Mouse (Mus musculus) heart, adult 2 months (tissue): ENCODE measurements around the gene Phf12. TPM values are rescaled to one million over a fixed set of nuclear protein-coding genes. Genes with fewer than 3 reads are reported as not detected.
A peak's percentile ranks its signal among the peaks of the same experiment; 100 is the strongest.

Experiments
- DNase-seq, 2 experiments: peaks; one replicate each; pipeline ENCODE4 v3.0.0; 2021
- H3K27ac ChIP-seq: fragments of 200-600 bp; 2 replicates; pipeline ENCODE4 v1.8.1; 2022
- H3K27me3 ChIP-seq: fragments of 200-500 bp; 2 replicates; pipeline ENCODE4 v1.6.1; 2012; ENCODE audit warnings: mild to moderate bottlenecking, low read length, inconsistent platforms, mixed read lengths; ENCODE audit not compliant: control insufficient read depth, insufficient read depth
- H3K36me3 ChIP-seq: fragments of 200-500 bp; 2 replicates; pipeline ENCODE4 v1.6.1; 2012; ENCODE audit warnings: low read length, inconsistent platforms; ENCODE audit not compliant: control insufficient read depth, insufficient read depth
- H3K4me1 ChIP-seq: fragments of 200-500 bp; 2 replicates; pipeline ENCODE4 v1.6.1; 2011; ENCODE audit warnings: low read length; ENCODE audit not compliant: control insufficient read depth, insufficient read depth
- H3K4me3 ChIP-seq: fragments of 200-600 bp; 2 replicates; pipeline ENCODE4 v1.8.1; 2022
- H3K79me2 ChIP-seq: fragments of 200-500 bp; replicated peaks from 2 replicates; pipeline ENCODE4 v1.6.1; 2012; ENCODE audit warnings: mild to moderate bottlenecking, inconsistent platforms, low read length, moderate library complexity, mixed read lengths; ENCODE audit not compliant: control insufficient read depth, insufficient read depth
- H3K9ac ChIP-seq: fragments of 200-500 bp; 2 replicates; pipeline ENCODE4 v1.6.1; 2012; ENCODE audit warnings: low read depth, mild to moderate bottlenecking, control low read depth, inconsistent platforms, low read length, mixed read lengths
- CTCF ChIP-seq: fragments of 200-600 bp; IDR thresholded peaks from 2 replicates; pipeline ENCODE4 v1.8.1; 2022; ENCODE audit warnings: antibody characterized with exemption, mild to moderate bottlenecking, moderate library complexity
- EP300 ChIP-seq: fragments of 200-500 bp; IDR thresholded peaks from 2 replicates; pipeline ENCODE4 v1.6.1; 2011; ENCODE audit warnings: low read depth, low read length, control low read depth; ENCODE audit not compliant: insufficient read depth
- POLR2A ChIP-seq: fragments of 200-500 bp; IDR thresholded peaks from 2 replicates; pipeline ENCODE4 v1.6.1; 2011; ENCODE audit warnings: mild to moderate bottlenecking, low read depth, low read length, control low read depth; ENCODE audit not compliant: insufficient read depth
- WGBS: fragments of 180-500 bp; shearing (Covaris S2); methylation state at CpG from one replicate; pipeline ENCODE4 v1.1.7; 2018; 5-methylcytosine and 5-hydroxymethylcytosine counted together
- intact Hi-C: fragments of 180-260 bp; cut with DNase I; formaldehyde crosslinking; loops from one replicate; pipeline ENCODE4 v1.15.1; 2025
- polyA plus RNA-seq: library from polyadenylated mRNA; depleted of rRNA; stranded (reverse); fragments of >200 nt; gene quantifications from 2 replicates; pipeline ENCODE4 v1.2.3, GENCODE M21; 2012
- total RNA-seq, 2 experiments: library from RNA; stranded (reverse); gene quantifications; 2 replicates each; pipeline ENCODE4 v1.2.3; 2021

Gene Phf12
- total and polyA plus RNA-seq, 3 experiments, result 22.3 to 30.5 (median 23.6) TPM

DNA sequence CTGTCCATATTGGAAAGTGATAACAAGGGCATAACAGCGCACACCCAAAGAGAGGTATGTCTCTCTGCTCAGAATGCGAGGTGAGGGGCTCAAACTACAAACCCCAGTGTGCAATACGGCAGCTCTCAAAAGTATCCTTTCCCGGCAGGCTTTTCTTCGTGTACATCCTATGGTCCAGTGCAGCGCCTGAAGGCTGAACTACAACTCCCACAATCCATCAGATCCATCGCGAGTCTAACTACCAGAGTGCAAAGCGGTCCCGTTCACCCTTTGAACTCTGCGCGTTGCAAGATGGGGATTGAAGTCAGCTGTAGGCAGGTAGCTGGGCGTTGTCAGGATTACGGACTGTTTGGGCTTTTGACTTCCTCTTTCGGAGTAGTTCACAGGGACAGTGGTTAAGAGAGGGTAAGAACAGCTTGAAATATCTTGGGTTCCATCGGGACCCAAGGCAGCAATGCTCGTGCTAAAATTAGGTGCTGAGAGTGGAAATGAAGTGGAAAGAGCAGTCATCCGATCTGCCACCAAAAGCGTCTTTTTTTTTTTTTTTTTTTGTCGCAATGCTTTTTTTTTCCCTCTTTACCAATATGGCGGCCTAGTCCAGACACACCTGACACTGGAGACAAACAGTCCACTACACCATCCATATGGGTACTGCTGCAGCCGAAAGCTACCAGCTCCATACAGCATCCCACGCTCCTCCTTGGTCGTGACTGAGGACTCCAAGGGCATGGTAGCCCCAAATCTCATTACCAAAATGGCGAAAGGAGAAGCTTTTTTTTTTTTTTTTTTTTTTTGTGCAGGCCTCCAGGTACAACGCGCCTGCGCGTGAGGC, 729 bp upstream of the Phf12 start:
- peak; percentile 88 to 97 for DNase-seq
- Histone ChIP-seq H3K27me3 (no peaks in the 10 kb centered on the region), H3K4me1 (peaks cover 1% of the 10 kb centered on the region; the same call in 1 of the 2 replicates), H3K9ac (peak overlapping the region; percentile 50), H3K79me2 (no peaks in the 10 kb centered on the region), H3K27ac (peak overlapping the region; percentile 90), H3K36me3 (0 out of 2 replicates have a peak, but pooled peaks cover 7% of the 10 kb centered on the region), H3K4me3 (peak overlapping the region; percentile 58)
- under 1% methylated on average over 29 of the region's 29 CpGs for WGBS
- peak; percentile 84 for TF ChIP-seq POLR2A
- peak; percentile 73 for TF ChIP-seq EP300
- no peak for TF ChIP-seq CTCF
- intact Hi-C loops, result no loop called here

DNA sequence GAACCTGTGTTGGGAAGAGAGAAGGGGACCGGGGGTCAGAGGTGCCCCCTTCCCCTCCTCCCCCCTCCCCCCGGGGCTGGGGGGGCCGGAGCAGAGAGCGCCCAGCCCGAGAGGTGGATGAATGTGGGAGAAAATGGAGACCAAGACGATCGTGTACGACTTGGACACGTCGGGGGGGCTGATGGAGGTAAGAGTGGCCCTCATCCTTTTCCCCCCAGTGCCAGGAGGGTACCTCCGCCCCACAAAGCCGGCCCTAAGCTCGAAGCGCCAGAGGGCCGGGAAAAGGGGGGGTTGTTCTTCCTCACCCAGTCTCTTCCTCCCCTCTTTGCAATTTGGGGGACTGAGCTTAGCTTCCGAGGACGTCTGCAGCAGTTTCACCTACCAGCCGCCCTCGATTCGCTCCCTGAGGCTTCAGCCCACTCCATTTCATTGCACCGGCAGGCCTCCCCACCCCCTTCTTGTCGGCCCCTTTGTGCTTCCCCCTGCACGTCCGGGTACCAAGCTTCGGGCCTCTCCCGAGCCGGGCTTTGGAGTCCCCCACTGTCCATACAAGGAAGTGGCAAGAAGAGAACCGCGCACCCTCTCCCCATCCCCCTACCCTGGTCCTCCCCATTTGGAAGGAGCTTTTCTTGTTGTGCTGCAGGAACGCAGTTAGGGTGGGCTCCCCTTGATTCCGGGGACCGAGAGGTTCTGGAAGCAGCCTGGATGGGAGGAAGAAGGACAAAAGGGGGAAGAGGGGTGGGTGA, 810 bp downstream of the Phf12 start:
- peaks cover 13% of the 10 kb centered on the region; the same call in 1 of the 2 replicates for H3K36me3 ChIP-seq
- peak overlapping the region; percentile 84 for H3K9ac ChIP-seq
- peaks cover 1% of the 10 kb centered on the region; the same call in 1 of the 2 replicates for H3K4me1 ChIP-seq
- peak overlapping the region; percentile 85 for H3K27ac ChIP-seq
- peak overlapping the region; percentile 56 for H3K4me3 ChIP-seq
- no peaks in the 10 kb centered on the region for H3K79me2 ChIP-seq
- intact Hi-C loops, result no loop called here
- TF ChIP-seq CTCF (no peak), POLR2A (no peak), EP300 (no peak)
- under 1% methylated on average over 31 of the region's 32 CpGs for WGBS
- no peaks in the 10 kb centered on the region for H3K27me3 ChIP-seq
- DNase-seq, result peak; percentile 62 to 64

DNA sequence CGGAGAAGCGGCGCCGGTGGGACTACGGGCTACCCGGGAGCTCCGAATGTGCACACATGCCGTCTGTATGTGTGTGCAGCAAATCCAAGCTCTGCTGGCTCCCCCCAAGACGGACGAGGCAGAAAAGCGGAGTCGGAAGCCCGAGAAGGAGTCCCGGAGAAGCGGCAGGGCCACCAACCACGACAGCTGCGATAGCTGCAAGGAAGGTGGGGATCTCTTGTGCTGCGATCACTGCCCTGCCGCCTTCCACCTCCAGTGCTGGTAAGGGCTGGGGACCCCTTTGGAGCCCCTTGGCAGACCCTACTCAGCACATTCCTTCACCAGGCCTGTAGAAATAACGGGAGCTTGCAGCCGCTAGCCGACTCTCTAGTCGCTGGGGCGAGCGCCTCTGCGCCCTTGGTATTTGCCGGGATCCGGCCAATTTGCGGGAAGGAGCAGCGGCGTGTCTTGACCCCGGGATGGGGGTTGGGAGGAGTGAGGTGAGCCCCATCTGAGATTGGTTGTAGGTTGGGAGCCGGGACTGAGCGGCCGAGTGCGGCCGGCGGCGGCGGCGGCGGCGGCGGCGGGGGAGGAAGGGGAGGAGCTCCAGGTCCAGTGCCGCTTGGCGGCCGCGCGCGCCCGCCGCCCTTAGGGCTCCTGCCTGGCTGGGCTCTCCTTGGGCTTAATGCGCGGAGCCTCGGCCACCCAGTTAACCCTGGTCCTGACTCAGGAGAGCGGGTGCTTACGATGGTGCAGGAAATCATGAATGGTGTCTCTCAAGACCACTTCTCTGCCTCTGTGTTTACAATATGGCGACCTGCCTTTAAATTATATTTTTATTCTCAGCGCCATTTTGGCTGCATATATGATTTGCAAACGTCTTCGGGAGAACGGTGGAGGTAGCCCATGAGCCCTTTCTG, 1.6 kb downstream of the Phf12 start:
- DNase-seq, result peak; percentile 80 to 85
- H3K9ac ChIP-seq, result peak overlapping the region; percentile 84
- H3K4me1 ChIP-seq, result peaks cover 6% of the 10 kb centered on the region
- intact Hi-C loops, result loop anchor here (2.0 kb wide), 2 partner anchors 37 to 193 kb away; partner anchors contain the start of genes Nek8 and Tlcd1
- H3K27ac ChIP-seq, result peak overlapping the region; percentile 85
- TF ChIP-seq EP300 (peak; percentile 40; the same call in 1 of the 2 replicates), POLR2A (peak; percentile 69), CTCF (peak; percentile 23; the same call in 1 of the 2 replicates)
- WGBS, result under 1% methylated on average over 48 of the region's 63 CpGs
- peaks cover 20% of the 10 kb centered on the region for H3K36me3 ChIP-seq
- H3K4me3 ChIP-seq, result peak overlapping the region; percentile 56
- no peaks in the 10 kb centered on the region for H3K27me3 ChIP-seq
- H3K79me2 ChIP-seq, result no peaks in the 10 kb centered on the region

DNA sequence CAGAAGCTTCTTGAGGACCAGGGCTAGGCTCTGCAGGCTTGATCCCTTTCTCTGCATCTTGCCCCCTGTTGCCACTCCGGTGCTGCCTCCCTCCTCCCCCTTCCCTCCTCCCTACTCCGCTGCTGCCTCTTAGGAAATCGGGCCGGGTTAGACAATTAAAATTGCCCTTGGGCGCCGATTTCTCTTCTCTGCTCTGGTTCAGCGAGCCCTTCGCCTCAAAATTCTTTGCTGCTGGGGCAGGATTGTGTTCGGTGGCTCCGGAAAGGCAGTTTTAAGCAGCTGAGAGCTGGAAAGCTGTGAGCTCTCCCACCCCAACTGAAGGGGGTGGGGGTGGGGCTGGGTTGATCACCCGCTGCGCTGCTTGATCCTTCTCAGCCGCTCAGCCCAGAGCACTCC, 2.3 kb downstream of the Phf12 start:
- Histone ChIP-seq H3K4me3 (peak overlapping the region; percentile 56), H3K9ac (peak overlapping the region; percentile 84), H3K4me1 (peaks cover 7% of the 10 kb centered on the region), H3K27ac (peak overlapping the region; percentile 85), H3K36me3 (peaks cover 26% of the 10 kb centered on the region), H3K79me2 (no peaks in the 10 kb centered on the region), H3K27me3 (no peaks in the 10 kb centered on the region)
- TF ChIP-seq CTCF (no peak), POLR2A (no peak), EP300 (no peak)
- DNase-seq, result peak; percentile 72 to 73
- WGBS, result under 1% methylated on average over 13 of the region's 13 CpGs
- intact Hi-C loops, result loop anchor here (2.0 kb wide), 2 partner anchors 36 to 192 kb away; partner anchors contain the start of genes Nek8 and Tlcd1

DNA sequence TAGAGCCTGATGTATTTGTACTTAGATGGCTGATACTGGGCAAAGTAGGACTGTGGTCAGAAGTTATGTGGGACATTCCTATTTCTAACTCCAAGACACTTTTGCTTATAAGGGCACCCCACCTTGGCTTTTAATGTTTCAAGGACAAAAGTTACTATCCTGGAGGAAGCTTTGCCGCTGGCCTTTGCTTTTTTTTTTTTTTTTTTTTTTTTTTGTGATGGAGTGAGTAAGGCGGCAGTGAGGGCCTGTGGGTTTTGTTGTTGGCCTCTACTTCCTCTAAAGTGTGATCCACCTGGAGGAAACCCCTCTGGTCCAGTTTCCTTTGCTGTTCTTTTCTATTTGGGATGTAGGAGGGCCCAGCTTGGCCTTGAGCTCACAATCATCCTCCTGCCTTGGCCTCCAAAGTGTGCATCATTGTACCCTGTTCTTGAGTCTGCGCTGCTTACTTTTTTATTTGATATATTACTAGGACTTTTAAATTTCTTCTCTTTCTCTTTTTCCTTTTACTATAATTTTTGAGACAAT, 3.0 kb downstream of the Phf12 start:
- H3K9ac ChIP-seq, result no peak overlapping the region; the same call in 1 of the 2 replicates
- peak overlapping the region; percentile 85 for H3K27ac ChIP-seq
- TF ChIP-seq POLR2A (no peak), CTCF (no peak), EP300 (no peak)
- H3K27me3 ChIP-seq, result no peaks in the 10 kb centered on the region
- intact Hi-C loops, result loop anchor here (2.0 kb wide), 2 partner anchors 35 to 191 kb away; partner anchors contain the start of genes Nek8 and Tlcd1
- 62% methylated on average over 3 of the region's 3 CpGs for WGBS
- no peak for DNase-seq
- peaks cover 7% of the 10 kb centered on the region for H3K4me1 ChIP-seq
- H3K4me3 ChIP-seq, result peak overlapping the region; percentile 56; the same call in 1 of the 2 replicates
- peaks cover 26% of the 10 kb centered on the region for H3K36me3 ChIP-seq
- H3K79me2 ChIP-seq, result no peaks in the 10 kb centered on the region
